Mouse (Mus musculus): Measurements from ENCODE around the gene Hgd.

GRCm38 (mm10) chr16:37617695-37618094, 37.7 kb downstream of the Hgd start:
- TF ChIP-seq CTCF (IDR thresholded peaks at IDR 0.05; ENCODE audit: extremely low read depth, insufficient read length, insufficient replicate concordance, low read depth, low read length) (no peak), POLR2A (IDR thresholded peaks at IDR 0.05; ENCODE audit: low read depth, low read length) (no peak)

Data from small intestine, adult 2 months (tissue).